In genomic region chr13:36057489-36057888, GRCm38 (mm10) we compare ENCODE assay signal across 20 mouse cellular contexts. TPM values are rescaled to one million over a fixed set of nuclear protein-coding genes. Genes with fewer than 3 reads are reported as not detected.
A peak's percentile ranks its signal among the peaks of the same experiment; 100 is the strongest.
DNase-seq lines count a peak whose midpoint lies in the region; ATAC-seq and TF ChIP-seq lines count a peak whose summit lies in the region.
"Had no signal": no experiment of that assay in that cellular context is flagged by ENCODE, and none has a peak within 500 bp of the region (broad histone marks: within the 10 kb centered on the region; RNA-seq: fewer than 3 reads in every experiment).

No protein-coding gene starts in this region.

- H3K36me3 ChIP-seq in CH12.LX (replicated peaks in 1 of 2; ENCODE audit: control insufficient read depth in 1 of 2, insufficient read depth in 1 of 2, low read length in 1 of 2), result peaks cover 0 to 29% of the 10 kb centered on the region in 2 experiments
- no peaks in the 10 kb centered on the region for H3K36me3 ChIP-seq in liver, embryonic 16.5 days (ENCODE audit: control insufficient read depth, insufficient read depth)
- H3K36me3 ChIP-seq: embryonic facial prominence, embryonic 13.5 days had no signal

- H3K4me1 ChIP-seq in CH12.LX (ENCODE audit: control insufficient read depth in 1 of 2, insufficient read depth in 2 of 2), result peaks cover 0 to 4% of the 10 kb centered on the region in 2 experiments; a peak in 1 of 4 replicates
- H3K4me1 ChIP-seq in bone marrow, adult 2 months (ENCODE audit: control insufficient read depth, insufficient read depth, low read length), result peaks cover 2% of the 10 kb centered on the region; the same call in 1 of the 2 replicates
- H3K4me1 ChIP-seq in liver, embryonic 16.5 days (ENCODE audit: control insufficient read depth, low read depth, low read length), result peaks cover 34% of the 10 kb centered on the region

- H3K9ac ChIP-seq in CH12.LX (ENCODE audit: insufficient read depth, low read depth), result no peak overlapping the region
- H3K9ac ChIP-seq in liver, embryonic 16.5 days (ENCODE audit: low read depth, low read length), result peak overlapping the region; percentile 70
- H3K9ac ChIP-seq: embryonic facial prominence, embryonic 13.5 days had no signal

- TF ChIP-seq CTCF in CH12.LX (conservative IDR thresholded peaks at IDR 0.05 in 1 of 2, IDR thresholded peaks at IDR 0.05 in 1 of 2; ENCODE audit: low read depth in 2 of 2, low read length in 2 of 2), result peak in 1 of 2 experiments; percentile 40; a peak in 2 of 4 replicates
- no peak for TF ChIP-seq CTCF in bone marrow, adult 2 months (IDR thresholded peaks at IDR 0.05; ENCODE audit: control insufficient read depth, insufficient read depth, low read length)

- dilution Hi-C loops in CH12.LX (cut with MboI; ENCODE audit: extremely low pct_ligation_motif_present, extremely low pct_unique_long_range_greater_than_20kb, low sequenced_read_pairs), result no loop called here

- no peak overlapping the region for H3K27ac ChIP-seq in CH12.LX (ENCODE audit: insufficient read depth, low read depth)
- peak overlapping the region; percentile 63; the same call in 1 of the 2 replicates for H3K27ac ChIP-seq in bone marrow, adult 2 months (ENCODE audit: control insufficient read depth, insufficient read depth, low read depth, low read length, poor library complexity)
- H3K27ac ChIP-seq in liver, embryonic 16.5 days (ENCODE audit: low read length), result peak overlapping the region; percentile 99
- H3K27ac ChIP-seq: embryonic facial prominence, embryonic 13.5 days; heart, adult 2 months had no signal

- peak; percentile 39 for TF ChIP-seq RAD21 in CH12.LX (IDR thresholded peaks at IDR 0.05; ENCODE audit: low read depth, low read length)

- DNase-seq in CH12.LX (ENCODE audit: extremely low read depth), result peak; percentile 12
- DNase-seq in left cerebral cortex, postnatal 4 days, result no peak
- no peak for DNase-seq in frontal cortex, postnatal 36 days (ENCODE audit: low spot score in 2 of 2)
- DNase-seq: adrenal gland, adult 2 months; cerebellum, adult 11 months; cerebellum, postnatal 36 days; gastrocnemius, postnatal 14 days; heart, adult 2 months; kidney, postnatal 36 days; lung, adult 2 months; lung, postnatal 36 days; right cerebral cortex, postnatal 25 days; thymus, postnatal 4 days had no signal

- WGBS in bone marrow, adult 2 months, result 68% methylated on average over 2 of the region's 2 CpGs
- 58% methylated on average over 2 of the region's 2 CpGs for WGBS in liver, embryonic 16.5 days (ENCODE audit: insufficient replicate concordance)

- H3K79me2 ChIP-seq in CH12.LX (replicated peaks; ENCODE audit: control insufficient read depth, extremely low read depth, insufficient read depth, poor library complexity, severe bottlenecking), result no peaks in the 10 kb centered on the region

- H3K9me3 ChIP-seq in CH12.LX (replicated peaks; ENCODE audit: low read length), result no peaks in the 10 kb centered on the region
- H3K9me3 ChIP-seq in liver, embryonic 16.5 days (replicated peaks; ENCODE audit: control insufficient read depth, low read length), result no peaks in the 10 kb centered on the region
- H3K9me3 ChIP-seq: embryonic facial prominence, embryonic 13.5 days had no signal

- peak; percentile 67 for ATAC-seq in erythroid progenitor cell, adult 5-6 weeks (replicated peaks; ENCODE audit: low FRiP score, poor library complexity, severe bottlenecking)
- peak; percentile 72 for ATAC-seq in liver, embryonic 16.5 days (ENCODE audit: low read depth)
- ATAC-seq in granulocyte monocyte progenitor cell, adult 5-6 weeks (replicated peaks; ENCODE audit: poor library complexity, severe bottlenecking), result no peak
- ATAC-seq: hindbrain, embryonic 16.5 days had no signal

- no peak for TF ChIP-seq EP300 in CH12.LX (IDR thresholded peaks at IDR 0.05; ENCODE audit: low read length)

- H3K4me3 ChIP-seq in CH12.LX (replicated peaks in 1 of 3; ENCODE audit: low read depth in 2 of 3, low read length in 2 of 3, poor library complexity in 1 of 3), result no peak overlapping the region
- H3K4me3 ChIP-seq in bone marrow, adult 2 months (replicated peaks; ENCODE audit: control insufficient read depth, low read depth, low read length), result no peak overlapping the region
- H3K4me3 ChIP-seq in liver, embryonic 16.5 days (ENCODE audit: low read depth, low read length), result peak overlapping the region; percentile 39
- H3K4me3 ChIP-seq: embryonic facial prominence, embryonic 13.5 days; heart, adult 2 months had no signal

- H3K27me3 ChIP-seq in CH12.LX (replicated peaks), result no peaks in the 10 kb centered on the region
- H3K27me3 ChIP-seq in liver, embryonic 16.5 days (ENCODE audit: control insufficient read depth, insufficient read depth, low read depth, low read length), result no peaks in the 10 kb centered on the region
- H3K27me3 ChIP-seq: embryonic facial prominence, embryonic 13.5 days had no signal

- intact Hi-C loops in left cerebral cortex, postnatal 4 days (cut with DNase I), result no loop called here

- H3K4me2 ChIP-seq in CH12.LX (ENCODE audit: insufficient read depth, low read depth, poor library complexity, severe bottlenecking), result no peak overlapping the region
- peak overlapping the region; percentile 67 for H3K4me2 ChIP-seq in liver, embryonic 16.5 days (ENCODE audit: low read depth, low read length)
- H3K4me2 ChIP-seq: embryonic facial prominence, embryonic 13.5 days; midbrain, embryonic 11.5 days had no signal

- no peak for TF ChIP-seq POLR2A in CH12.LX (IDR thresholded peaks at IDR 0.05; ENCODE audit: low read depth, low read length)
- no peak for TF ChIP-seq POLR2A in bone marrow, adult 2 months (IDR thresholded peaks at IDR 0.05; ENCODE audit: borderline replicate concordance, control insufficient read depth, low read depth, low read length)

- in situ Hi-C loops in CH12.LX (cut with MboI; ENCODE audit: low pct_ligation_motif_present, low pct_unique_long_range_greater_than_20kb, low sequenced_read_pairs), result no loop called here

TF ChIP-seq in CH12.LX, 34 proteins besides CTCF, POLR2A, EP300 and RAD21:
- TF ChIP-seq SMC3 (IDR thresholded peaks at IDR 0.05; ENCODE audit: low read depth, low read length) (peak; percentile 20; the same call in 1 of the 2 replicates), GABPA (IDR thresholded peaks at IDR 0.05; ENCODE audit: insufficient replicate concordance, low read depth, low read length) (no peak)

RNA-seq across cellular contexts. Expression of gene Fars2, which starts 59.7 kb away (rescaled TPM):
- 36.9 and 46.4 TPM in 2 replicates for total RNA-seq in CH12.LX (2012; rRNA removed)
- 29.8 and 30.2 TPM in 2 replicates for total RNA-seq in CH12.LX (2014; rRNA removed)
- polyA plus RNA-seq in CH12.LX (2012; ENCODE audit: insufficient read length, low read depth), result 38.3 and 47.7 TPM in 2 replicates
- 13.1 and 29.7 TPM in 2 replicates for polyA plus RNA-seq in bone marrow, adult 2 months (2011; ENCODE audit: insufficient read depth, insufficient read length, low replicate concordance, missing spikeins)
- total RNA-seq in erythroid progenitor cell, adult 5-6 weeks (2015; ENCODE audit: low replicate concordance), result 21.3 and 23.5 TPM in 2 replicates
- total RNA-seq in erythroid progenitor cell, adult 5-6 weeks (2017; ENCODE audit: low replicate concordance), result 35.8 and 44.8 TPM in 2 replicates
- 26.0 and 26.8 TPM in 2 replicates for polyA plus RNA-seq in liver, embryonic 16.5 days (2015; fragmentation: Nextera tagmentation; extraction: Ambion mirVana)
- 10 to 100 TPM; 29.5 to 31.5 TPM for total RNA-seq in left cerebral cortex, postnatal 4 days (2021)
- total RNA-seq in granulocyte monocyte progenitor cell, adult 5-6 weeks (2014; fragmentation: Nextera tagmentation), result 35.2 and 40.0 TPM in 2 replicates
- 57.4 and 64.2 TPM in 2 replicates for total RNA-seq in granulocyte monocyte progenitor cell, adult 5-6 weeks (2017)

RNA-seq across cellular contexts. Expression of gene Lyrm4, which starts 59.8 kb away (rescaled TPM):
- total RNA-seq in CH12.LX (2012; rRNA removed) (10.9 and 12.2 TPM in 2 replicates), CH12.LX (2014; rRNA removed) (27.0 and 28.8 TPM in 2 replicates)
- polyA plus RNA-seq in CH12.LX (2012; ENCODE audit: insufficient read length, low read depth), result 24.1 and 26.3 TPM in 2 replicates
- polyA plus RNA-seq in bone marrow, adult 2 months (2011; ENCODE audit: insufficient read depth, insufficient read length, low replicate concordance, missing spikeins), result 8.9 and 10.9 TPM in 2 replicates
- total RNA-seq in erythroid progenitor cell, adult 5-6 weeks (2015; ENCODE audit: low replicate concordance), result 8.8 and 9.4 TPM in 2 replicates
- 2.4 and 9.2 TPM in 2 replicates for total RNA-seq in erythroid progenitor cell, adult 5-6 weeks (2017; ENCODE audit: low replicate concordance)
- polyA plus RNA-seq in liver, embryonic 16.5 days (2015; fragmentation: Nextera tagmentation; extraction: Ambion mirVana), result 16.9 and 17.1 TPM in 2 replicates
- total RNA-seq in left cerebral cortex, postnatal 4 days (2021), result 10 to 100 TPM; 17.3 to 19.9 TPM
- 5.1 and 8.1 TPM in 2 replicates for total RNA-seq in granulocyte monocyte progenitor cell, adult 5-6 weeks (2014; fragmentation: Nextera tagmentation)
- 10.8 and 13.7 TPM in 2 replicates for total RNA-seq in granulocyte monocyte progenitor cell, adult 5-6 weeks (2017)
